Mouse (Mus musculus) retina, postnatal 1 day (tissue): ENCODE results near the gene Sh3bp2.
"Not testable (repeated sequence)": the region's sequence is repeated elsewhere in the genome, so short reads cannot be mapped to it uniquely, and the experiment has no call there.

Experiments used
- DNase-seq: peaks from one replicate; pipeline ENCODE4 v3.0.0-alpha.2; 2012

Gene Sh3bp2

DNA sequence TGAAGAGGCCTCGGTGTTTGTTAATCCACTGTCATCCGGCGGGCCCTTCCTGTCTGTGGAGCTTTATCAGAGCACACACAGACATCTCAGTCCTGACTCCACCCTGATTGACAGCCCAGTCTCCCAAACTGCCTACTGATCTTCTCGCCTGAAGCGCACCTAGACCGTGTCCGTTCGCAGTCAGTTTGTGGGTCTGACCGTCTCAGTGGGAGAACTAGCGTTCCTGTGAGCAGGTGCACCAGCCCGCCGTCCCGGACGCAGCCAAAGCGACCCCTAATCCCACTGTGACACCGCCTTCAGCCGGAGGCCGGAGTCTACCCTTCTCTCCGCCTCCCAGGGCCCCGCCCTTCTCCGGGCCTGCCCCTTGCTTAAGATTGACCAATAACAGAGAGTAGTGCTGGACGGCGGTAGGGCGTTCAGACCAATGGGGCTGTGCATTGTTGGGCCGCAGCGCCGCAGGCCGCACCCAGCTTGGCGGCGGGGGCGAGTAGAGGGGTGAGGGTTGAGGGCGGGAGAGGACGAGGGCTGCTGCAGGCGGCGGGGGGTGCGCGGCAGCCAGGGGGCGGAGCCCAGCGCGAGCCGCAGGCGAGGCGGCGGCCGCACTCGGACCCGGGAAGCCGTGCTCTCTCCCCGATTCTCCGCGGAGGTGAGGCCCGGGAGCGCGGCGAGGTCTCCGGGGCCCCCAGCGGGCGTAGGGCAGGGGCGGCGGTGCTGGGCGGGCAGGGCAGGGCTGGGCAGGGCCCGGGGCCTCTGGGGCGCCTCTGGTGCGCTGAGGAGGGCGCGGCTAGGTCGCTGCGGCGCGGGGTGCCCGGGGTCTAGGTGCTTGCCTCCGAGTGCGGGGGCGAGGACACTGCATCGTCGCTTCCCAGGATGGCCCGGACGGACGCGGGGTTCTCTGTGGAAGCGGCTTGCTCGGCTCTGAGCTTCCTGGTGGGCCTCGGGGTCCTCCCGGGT lies 47.9 kb downstream of the Sh3bp2 start, which contains the start of gene Add1:
Add1 (plus strand) TSS at position 397 of the 954 bp plus-strand sequence.
- peak; percentile 99 for DNase-seq

DNA sequence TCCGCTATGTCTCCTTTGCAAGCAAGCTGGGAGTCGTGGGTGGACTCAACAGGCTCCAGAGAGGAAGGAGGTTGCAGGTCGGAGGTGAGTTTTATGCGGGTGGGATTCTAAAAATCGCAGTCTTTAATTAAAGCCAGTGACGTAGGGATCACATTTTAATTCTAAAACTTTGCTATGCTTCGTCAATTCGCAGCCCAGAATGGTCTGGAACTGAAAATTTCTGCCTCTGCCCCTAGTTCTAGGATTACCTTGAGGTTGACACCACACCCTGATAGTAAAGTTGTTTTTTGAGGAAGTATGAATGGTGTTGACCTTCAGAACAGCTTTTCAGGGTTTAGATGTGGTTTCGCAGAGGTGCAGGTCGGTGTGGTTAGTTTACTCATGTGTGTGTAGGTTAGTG lies 49.1 kb downstream of the Sh3bp2 start:
- no peak for DNase-seq

DNA sequence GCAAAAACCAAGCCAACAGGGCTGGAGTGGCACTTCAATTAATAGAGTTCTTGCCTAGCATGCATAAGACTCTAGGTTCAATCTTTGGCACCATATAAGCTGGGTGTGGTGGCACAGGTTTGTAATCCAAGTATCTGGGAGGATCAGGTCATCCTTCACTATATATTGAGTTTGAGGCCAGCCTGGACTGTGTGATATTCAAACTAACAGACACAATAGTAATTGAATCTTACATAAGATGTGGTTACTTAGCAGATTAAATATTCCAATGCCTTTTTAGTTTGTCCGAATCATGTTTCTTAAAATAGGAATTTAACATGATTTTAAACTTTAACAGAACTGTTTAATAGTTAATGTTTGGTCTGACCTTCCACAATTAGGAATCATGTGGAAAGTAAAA lies 50.6 kb downstream of the Sh3bp2 start:
- no peak for DNase-seq

DNA sequence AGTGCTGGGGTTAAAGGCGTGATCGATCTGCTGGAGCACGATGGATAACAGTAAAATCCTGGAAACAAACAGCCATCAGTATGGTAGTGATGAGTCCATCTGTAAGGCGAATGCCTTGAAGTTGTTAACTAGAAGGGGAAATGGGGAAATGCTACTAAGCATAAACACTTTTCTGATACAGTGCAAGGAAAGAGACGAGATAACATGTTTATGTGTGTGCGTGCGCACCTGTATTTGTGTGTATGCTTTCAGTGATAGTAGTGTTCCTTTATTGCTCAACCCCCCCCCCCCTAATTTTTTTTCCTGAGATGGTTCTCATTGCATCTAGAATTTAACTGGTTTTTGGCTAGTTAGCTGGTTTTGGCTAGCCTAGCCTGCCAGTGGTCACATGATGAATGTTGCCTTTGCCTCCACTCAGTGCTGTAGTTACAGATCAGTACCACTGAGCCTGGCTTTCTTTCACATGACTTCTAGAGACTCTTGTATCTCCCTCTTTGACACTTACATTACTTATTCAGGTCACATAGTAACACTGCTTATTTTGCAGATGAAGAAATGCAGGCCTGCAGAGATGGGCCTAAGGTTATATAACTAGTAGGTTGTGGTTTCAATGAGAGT lies 52.5 kb downstream of the Sh3bp2 start:
- DNase-seq: no peak

DNA sequence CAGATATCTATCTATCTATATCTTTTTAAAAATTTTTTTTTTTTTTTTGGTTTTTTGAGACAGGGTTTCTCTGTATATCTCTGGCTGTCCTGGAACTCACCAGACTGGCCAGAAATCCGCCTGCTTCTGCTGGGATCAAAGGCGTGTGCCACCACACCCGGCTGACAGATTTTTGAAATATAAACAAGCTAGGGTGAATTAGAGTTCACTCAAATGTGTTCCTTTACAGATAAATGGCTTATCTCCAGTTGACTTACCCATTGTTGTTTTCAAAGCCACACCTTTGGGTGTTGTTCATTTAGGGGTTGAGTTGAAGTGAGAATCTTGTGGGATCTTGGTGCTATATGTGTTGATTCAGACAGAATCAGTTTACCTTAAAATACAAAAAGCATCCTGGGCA lies 53.7 kb downstream of the Sh3bp2 start:
- DNase-seq: no peak

DNA sequence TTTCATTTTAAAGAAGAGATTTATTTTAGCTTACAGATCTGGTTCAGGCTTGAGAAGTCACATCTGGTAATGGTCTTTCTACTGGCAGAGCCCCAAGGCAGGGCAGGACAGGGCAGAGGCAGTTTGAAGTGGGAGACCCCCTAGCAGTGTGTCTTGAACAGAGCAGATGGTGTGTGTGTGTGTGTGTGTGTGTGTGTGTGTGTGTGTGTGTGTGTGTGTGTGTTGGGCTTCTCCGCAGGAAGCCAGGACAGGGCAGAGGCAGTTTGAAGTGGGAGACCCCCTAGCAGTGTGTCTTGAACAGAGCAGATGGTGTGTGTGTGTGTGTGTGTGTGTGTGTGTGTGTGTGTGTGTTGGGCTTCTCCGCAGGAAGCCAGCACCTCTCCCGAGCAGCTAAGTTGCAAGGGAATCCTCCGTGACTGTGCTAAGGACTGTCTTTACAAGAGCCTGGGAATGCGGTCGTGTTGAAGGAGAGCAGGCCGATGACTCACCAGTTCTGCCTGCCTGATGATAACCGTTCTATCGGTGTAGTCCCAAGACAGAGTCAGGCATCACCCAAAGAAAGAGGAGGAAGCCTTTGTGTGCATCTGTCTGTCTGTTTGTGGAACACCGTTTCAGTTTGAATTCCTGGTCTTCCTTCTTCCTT lies 56.2 kb downstream of the Sh3bp2 start:
- DNase-seq: peak; percentile 38

DNA sequence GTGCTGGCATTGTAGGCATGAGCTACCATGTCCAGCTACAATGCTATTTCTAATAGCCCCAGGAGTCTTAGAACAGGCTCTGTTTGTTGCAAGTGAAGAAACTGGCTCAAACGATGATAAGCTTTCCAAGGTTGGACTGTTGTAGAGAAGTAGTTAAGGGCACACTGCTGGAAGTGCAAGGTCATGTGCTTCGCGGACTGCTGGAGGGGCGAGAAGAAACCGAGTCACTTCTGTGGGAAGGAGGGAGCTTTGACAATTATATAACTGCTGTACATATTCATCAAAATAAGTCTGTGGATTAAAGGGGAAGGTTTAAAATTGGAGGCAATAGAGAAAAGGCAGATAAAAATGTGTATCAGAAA lies 56.7 kb downstream of the Sh3bp2 start:
- no peak for DNase-seq

DNA sequence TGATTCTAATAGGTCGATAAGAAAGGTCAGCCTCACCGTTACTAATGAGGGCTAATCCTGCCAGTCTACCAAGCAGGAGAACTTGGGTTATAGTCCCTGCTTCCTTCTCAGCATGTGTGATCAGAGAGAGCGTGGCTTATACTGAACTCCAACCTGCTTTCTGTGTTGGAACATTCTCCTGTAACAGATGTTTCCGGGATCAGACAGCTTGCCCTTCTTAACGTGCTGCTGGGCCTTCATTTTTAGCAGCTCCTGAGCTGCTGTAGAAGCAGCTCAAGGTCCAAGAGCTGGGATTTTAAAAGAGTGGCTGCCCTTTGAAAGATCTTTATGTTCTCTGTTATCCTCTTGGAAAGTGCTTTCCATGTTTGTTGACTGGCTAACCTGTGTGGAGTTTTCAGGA lies 59.6 kb downstream of the Sh3bp2 start:
- DNase-seq: peak; percentile 38

DNA sequence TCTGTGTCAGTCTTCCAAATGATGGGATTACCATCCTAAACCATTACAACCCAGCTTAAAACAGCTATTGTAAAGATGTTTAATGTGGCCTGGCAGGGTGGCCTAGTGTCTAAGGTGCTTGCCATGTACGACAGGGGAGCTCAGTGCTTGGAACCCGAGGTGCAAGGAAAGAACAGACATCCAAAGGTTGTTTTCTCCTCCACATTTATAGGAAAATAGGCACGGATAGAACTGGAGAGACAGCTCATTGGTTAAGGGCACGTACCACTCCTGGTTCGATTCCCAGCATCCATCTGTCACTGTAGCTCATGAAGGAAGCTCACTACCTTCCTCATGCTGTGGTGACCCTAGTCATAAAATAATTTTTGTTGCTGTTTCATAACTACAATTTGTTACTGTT lies 62.2 kb downstream of the Sh3bp2 start:
- no peak for DNase-seq

DNA sequence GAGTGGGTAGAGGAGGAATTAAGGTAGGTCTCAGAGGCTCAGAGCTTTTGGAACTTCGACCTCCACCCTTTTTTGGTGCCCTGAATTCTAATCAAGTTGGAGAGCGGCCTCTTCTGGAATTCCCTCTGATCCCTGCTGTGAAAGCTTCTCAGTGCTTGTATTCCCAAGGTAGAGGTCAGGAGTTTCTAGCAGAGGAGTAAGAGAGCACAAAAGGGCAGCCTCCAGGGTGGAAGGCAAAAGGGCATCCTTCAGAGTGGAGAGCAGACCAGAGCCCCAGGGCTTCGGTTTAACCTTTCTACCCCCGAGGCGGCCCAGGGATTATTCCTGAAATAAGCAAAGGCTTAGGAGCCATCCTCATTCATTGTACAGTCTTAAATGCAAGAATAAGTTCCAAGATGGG lies 64.4 kb downstream of the Sh3bp2 start:
- no peak for DNase-seq

DNA sequence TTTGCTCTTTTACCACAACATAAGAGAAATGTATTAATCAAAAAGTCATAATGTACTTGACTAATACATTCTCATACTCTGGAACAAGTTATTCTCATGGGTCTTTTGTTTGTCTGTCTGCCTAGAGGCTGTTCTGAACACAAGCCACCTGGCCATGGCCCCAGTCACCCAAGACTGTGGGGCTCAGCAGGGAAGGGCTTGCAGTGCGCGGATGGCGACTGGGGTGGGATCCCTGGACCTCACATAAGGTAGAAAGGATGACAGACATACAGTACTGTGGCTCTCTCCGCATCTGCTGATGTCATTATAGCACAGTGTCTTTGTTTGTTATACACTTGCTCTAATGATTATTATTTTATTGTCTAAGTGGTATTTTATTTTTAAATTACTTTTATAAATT lies 65.1 kb downstream of the Sh3bp2 start:
- DNase-seq: no peak

DNA sequence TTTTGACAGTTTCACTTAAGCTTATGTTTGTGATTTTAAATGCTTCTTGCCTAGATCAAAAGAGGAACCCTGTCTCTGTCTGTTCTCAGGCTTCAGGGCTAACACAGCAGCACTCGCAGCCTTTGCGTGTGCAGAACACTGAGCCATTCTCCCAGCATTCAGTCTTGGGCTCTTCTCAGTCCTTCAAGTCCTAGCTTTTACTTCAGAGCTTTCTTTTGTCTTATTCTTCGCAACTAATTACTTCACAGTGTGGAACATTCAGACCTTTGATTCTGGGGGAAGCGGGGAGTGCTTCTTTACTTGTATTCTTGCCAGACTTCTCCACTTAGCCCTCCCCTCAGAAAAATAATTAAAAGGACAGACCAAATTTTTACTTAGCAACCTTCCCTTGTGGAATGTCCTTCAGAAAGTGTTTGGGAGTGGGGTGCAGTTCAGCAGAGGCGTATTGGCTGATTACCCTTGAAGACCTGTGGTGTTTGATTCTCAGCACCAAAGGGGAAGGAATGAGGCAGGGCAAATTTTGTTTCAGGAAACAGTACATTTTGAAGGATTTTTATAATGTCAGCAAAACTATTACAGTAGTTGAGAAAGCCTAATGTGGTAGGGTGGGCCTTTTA lies 65.9 kb downstream of the Sh3bp2 start:
- no peak for DNase-seq

DNA sequence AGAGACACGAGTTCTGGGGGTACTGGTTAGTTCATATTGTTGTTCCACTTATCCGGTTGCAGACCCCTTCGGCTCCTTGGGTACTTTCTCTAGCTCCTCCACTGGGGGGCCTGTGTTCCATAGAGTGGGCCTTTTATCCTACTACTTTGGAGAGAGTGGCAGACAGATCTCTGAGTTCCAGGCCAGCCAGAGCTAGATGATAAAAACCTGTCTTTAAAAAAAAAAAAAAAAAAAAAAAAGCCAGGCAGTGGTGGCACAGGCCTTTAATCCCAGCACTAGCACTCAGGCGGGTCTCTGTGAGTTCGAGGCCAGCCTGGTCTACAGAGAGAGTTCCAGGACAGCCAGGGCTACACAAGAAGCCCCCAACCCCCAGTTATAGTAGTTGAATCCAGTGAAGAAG lies 66.6 kb downstream of the Sh3bp2 start:
- not testable (repeated sequence) for DNase-seq

DNA sequence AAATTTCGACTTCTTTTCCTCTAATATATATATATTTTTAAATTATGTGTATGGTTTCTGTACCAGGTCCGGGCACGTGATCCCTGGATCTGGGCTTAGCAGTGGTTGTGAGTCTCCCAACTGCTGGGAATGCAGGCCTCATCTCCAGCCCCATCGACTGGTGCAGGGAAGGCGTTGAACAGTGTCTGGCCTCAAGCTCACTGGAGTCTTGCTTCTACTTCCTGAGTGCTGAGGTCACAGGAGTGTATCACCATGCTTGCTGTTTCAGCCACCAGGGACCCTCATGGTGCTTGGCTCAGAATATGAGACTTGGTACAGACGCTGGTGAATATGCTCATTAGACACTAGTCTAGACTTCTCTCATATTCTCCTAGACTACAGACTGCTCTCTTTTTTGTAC lies 67.0 kb downstream of the Sh3bp2 start:
- DNase-seq: no peak

DNA sequence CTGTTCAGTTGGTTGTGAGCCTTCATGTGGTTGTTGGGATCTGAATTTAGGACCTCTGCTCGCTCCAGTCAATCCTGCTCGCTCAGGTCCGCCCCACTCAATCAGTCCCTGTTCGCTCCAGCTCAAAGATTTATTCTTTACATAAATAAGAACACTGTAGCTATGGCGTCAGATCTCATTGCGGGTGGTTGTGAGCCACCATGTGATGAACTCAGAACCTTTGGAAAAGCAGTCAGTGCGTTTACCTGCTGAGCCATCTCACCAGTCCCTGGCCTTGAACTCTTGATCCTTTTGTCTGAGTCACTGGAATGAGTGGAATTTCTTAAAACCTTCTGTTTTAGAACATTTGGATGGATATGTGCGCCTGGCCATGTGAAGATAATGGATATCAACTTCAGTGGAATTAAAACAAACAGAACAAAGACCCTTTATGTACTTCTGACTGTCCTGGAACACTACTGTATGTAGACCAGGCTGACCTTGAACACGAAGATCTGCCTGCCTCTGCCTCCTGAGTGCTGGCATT lies 67.6 kb downstream of the Sh3bp2 start:
- no peak for DNase-seq

DNA sequence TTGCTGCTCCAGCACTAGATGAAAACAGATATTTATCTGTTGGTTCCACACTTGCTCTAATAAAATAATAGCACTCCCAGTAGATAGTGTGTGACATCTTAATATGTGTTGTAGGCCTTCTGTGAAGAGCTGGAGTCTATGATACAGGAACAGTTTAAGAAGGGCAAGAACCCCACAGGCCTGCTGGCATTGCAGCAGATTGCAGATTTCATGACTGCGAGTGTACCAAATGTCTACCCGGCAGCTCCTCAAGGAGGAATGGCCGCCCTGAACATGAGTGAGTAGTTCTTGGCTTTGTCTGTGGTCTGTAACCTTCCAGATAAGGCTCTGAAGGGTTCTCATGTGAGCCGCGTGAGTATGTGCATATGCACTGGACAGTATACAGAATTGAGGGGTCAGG lies 78.9 kb downstream of the Sh3bp2 start:
- DNase-seq: no peak

DNA sequence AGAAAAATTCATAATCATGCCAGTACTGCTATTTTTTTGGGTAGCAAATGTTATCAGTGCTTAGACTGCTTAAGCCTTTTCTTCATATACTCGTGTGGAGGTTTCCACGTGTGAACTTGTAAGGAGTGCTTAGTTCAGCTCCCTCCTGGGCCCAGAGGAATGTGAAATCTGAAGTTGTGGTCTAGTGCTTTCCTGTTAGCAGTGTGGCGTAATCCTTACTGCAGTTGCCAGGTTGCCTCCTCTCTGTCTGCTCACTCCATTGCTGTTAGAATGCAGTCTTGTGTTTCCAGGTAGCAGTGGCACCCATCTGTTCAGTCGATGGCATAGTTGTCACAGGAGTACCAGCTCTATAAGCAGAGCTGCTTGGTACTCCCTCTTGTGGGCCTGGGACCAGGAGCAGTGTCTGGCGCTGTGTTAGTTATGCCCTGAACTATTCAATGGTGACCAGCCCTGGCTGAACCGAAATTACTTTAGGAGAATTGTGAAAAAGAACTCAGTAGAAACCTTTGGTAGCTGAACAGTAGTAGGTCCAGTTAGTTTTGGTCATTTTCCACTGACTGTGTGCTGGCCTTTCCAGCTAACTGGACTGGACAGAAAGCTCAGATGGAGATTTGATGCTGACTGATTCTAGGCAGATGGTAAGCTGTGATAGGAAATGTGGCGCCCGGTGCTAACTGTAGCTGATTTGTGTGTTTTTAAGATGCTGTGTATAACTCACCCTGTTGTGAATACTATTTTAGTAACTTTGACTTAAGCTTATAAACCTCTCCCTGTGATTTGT lies 81.7 kb downstream of the Sh3bp2 start:
- no peak for DNase-seq

DNA sequence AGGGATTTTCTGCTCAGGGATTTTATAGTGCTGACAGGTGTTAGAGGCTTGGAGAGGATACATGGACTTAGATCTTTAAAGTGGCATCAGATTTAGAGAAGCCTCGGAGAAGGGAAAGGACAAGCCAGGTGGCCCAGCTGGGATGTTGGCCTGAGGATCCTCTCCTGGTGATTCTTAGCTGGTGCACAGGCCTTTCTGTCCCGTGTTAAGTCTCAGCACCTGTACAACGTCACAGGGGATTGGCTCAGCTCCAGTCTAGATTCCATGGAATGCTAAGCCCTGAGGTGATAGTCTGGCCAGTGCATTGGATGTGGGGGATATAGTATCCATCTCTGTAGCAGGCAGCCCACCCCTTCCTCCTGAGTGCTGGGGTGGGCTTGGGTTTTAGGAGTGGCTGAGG lies 82.6 kb downstream of the Sh3bp2 start:
- peak; percentile 4 for DNase-seq

DNA sequence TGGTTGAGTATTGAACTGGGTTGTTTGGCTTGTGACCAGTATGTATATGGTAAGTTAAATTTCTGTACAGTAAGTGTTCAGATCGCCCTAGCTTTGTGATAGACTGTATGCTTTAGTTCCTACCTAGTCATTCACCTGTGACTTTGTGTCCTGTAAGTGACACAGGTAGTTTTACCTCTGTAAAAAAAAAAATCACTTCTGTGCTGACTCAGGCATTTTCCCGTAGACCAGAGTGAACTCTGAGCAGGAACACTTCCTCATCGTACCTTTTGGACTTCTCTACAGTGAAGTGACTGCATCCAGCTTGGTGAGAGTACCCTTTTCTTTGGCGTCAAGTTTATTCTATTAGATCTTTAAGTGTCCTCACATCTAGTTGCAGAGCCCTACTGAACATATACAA lies 84.3 kb downstream of the Sh3bp2 start:
- DNase-seq: no peak
